Mouse (Mus musculus) stomach, postnatal 0 days (tissue): ENCODE data around the gene Mgll. TPM values are rescaled to one million over a fixed set of nuclear protein-coding genes. Genes with fewer than 3 reads are reported as not detected.

Experiments
- ATAC-seq: fragments of 200-750 bp; cut with Nextera tagmentation; 2 replicates; pipeline ENCODE4 v1.8.0; 2017; ENCODE audit not compliant: low FRiP score, low TSS enrichment
- DNase-seq: peaks from one replicate; pipeline ENCODE4 v3.0.0-alpha.2; 2016; ENCODE audit warnings: low spot score
- H3K27ac ChIP-seq: fragments of 300-500 bp; sonication (generic); replicated peaks from 2 replicates; pipeline ENCODE4 v1.5.1; 2014; ENCODE audit warnings: mild to moderate bottlenecking, control low read depth
- H3K27me3 ChIP-seq: fragments of 300-500 bp; sonication (generic); 2 replicates; pipeline ENCODE4 v1.6.1; 2014; ENCODE audit warnings: low read length; ENCODE audit not compliant: control insufficient read depth, insufficient read depth
- H3K36me3 ChIP-seq: fragments of 300-500 bp; sonication (generic); 2 replicates; pipeline ENCODE4 v1.6.1; 2014; ENCODE audit warnings: low read length, mixed read lengths; ENCODE audit not compliant: control insufficient read depth, insufficient read depth
- H3K4me1 ChIP-seq: fragments of 300-500 bp; sonication (generic); replicated peaks from 2 replicates; pipeline ENCODE4 v1.6.1; 2014; ENCODE audit warnings: antibody characterized with exemption; ENCODE audit not compliant: control insufficient read depth, insufficient read depth
- H3K4me2 ChIP-seq: fragments of 300-500 bp; sonication (generic); replicated peaks from 2 replicates; pipeline ENCODE4 v1.6.1; 2014; ENCODE audit warnings: low read depth, mild to moderate bottlenecking, control low read depth, moderate library complexity
- H3K4me3 ChIP-seq: fragments of 300-500 bp; sonication (generic); 2 replicates; pipeline ENCODE4 v1.5.1; 2014; ENCODE audit warnings: low read depth, low read length, control low read depth
- H3K9ac ChIP-seq: fragments of 300-500 bp; sonication (generic); 2 replicates; pipeline ENCODE4 v1.6.1; 2014; ENCODE audit warnings: mild to moderate bottlenecking, low read length, control low read depth, mixed read lengths
- H3K9me3 ChIP-seq: fragments of 300-500 bp; sonication (generic); 2 replicates; pipeline ENCODE4 v1.6.1; 2016; ENCODE audit warnings: low read length; ENCODE audit not compliant: control insufficient read depth
- CTCF ChIP-seq: IDR thresholded peaks from 2 replicates; pipeline ENCODE4 v1.5.1; 2016; ENCODE audit warnings: antibody characterized with exemption, low read depth, mild to moderate bottlenecking, moderate library complexity
- EP300 ChIP-seq: optimal IDR thresholded peaks from 2 replicates; pipeline ENCODE3; 2016; ENCODE audit warnings: antibody characterized with exemption
- WGBS: fragments of 180-500 bp; shearing (Covaris S2); extraction: QIAGEN DNeasy Blood & Tissue Kit; methylation state at CpG from one replicate; pipeline ENCODE4 v1.1.7; 2014; 5-methylcytosine and 5-hydroxymethylcytosine counted together
- polyA plus RNA-seq: library from polyadenylated mRNA; unstranded; fragments of >200 nt; fragmentation: Nextera tagmentation; extraction: Ambion mirVana; gene quantifications from 2 replicates; pipeline ENCODE4 v1.2.1, GENCODE M21; 2015

Mgll gene
- polyA plus RNA-seq, 1 experiment from 2014 or later, result 117 TPM

- DNase-seq (no peak), ATAC-seq (no peak)
- TF ChIP-seq EP300, result no peak
- no peak for TF ChIP-seq CTCF
- H3K36me3 ChIP-seq, result no peaks in the 10 kb centered on the region
- H3K4me3 ChIP-seq, result no peak overlapping the region
- H3K9me3 ChIP-seq, result no peaks in the 10 kb centered on the region
- H3K27me3 ChIP-seq, result no peaks in the 10 kb centered on the region
- H3K4me1 ChIP-seq, result peaks cover 3% of the 10 kb centered on the region; the same call in 1 of the 2 replicates
- no peak overlapping the region for H3K9ac ChIP-seq
- 0 out of 2 replicates have a peak overlapping the region, but pooled peaks have one; percentile 40 for H3K27ac ChIP-seq
- no peak overlapping the region for H3K4me2 ChIP-seq
- 62% methylated on average over 13 of the region's 13 CpGs for WGBS
These were observed 69.7 kb downstream of the Mgll start for GRCm38 (mm10) chr6:88793872-88794271.

DNA sequence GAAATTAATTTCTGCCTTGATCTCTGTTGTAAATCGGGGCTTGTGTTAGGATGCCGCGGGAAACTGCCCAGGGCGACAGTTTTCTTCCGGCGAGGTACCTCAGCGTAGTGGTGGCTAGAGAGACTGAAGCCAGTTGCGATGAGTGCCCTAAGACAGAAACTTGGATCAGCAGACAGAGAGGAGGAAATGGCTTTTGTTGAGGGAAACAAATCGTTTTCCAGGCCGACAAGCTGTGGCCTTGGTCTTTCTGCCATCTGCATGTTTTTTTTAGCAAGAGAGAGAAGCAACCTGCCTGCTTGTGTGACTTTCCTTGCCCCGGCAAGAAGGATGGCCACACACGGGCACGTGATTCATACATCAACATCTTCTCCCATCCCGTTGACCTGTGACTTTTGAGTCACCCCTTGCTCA is 70.4 kb downstream of the Mgll start:
- 61% methylated on average over 14 of the region's 14 CpGs for WGBS
- peaks cover 3% of the 10 kb centered on the region; the same call in 1 of the 2 replicates for H3K4me1 ChIP-seq
- no peak overlapping the region for H3K4me3 ChIP-seq
- H3K9ac ChIP-seq, result no peak overlapping the region
- DNase-seq (no peak), ATAC-seq (no peak)
- no peaks in the 10 kb centered on the region for H3K36me3 ChIP-seq
- H3K4me2 ChIP-seq, result no peak overlapping the region
- TF ChIP-seq CTCF (no peak), EP300 (no peak)
- H3K27me3 ChIP-seq, result no peaks in the 10 kb centered on the region
- no peaks in the 10 kb centered on the region for H3K9me3 ChIP-seq
- H3K27ac ChIP-seq, result 0 out of 2 replicates have a peak overlapping the region, but pooled peaks have one; percentile 35

- TF ChIP-seq CTCF (no peak), EP300 (no peak)
- WGBS, result 77% methylated on average over 7 of the region's 7 CpGs
- H3K36me3 ChIP-seq, result no peaks in the 10 kb centered on the region
- H3K4me2 ChIP-seq, result no peak overlapping the region
- ATAC-seq, result no peak
- no peaks in the 10 kb centered on the region for H3K9me3 ChIP-seq
- DNase-seq, result no peak
- H3K27me3 ChIP-seq, result no peaks in the 10 kb centered on the region
- H3K9ac ChIP-seq, result no peak overlapping the region
- H3K4me1 ChIP-seq, result no peaks in the 10 kb centered on the region
- H3K4me3 ChIP-seq, result no peak overlapping the region
- no peak overlapping the region for H3K27ac ChIP-seq
These were observed 76.0 kb downstream of the Mgll start for GRCm38 (mm10) chr6:88800191-88800590.

DNA sequence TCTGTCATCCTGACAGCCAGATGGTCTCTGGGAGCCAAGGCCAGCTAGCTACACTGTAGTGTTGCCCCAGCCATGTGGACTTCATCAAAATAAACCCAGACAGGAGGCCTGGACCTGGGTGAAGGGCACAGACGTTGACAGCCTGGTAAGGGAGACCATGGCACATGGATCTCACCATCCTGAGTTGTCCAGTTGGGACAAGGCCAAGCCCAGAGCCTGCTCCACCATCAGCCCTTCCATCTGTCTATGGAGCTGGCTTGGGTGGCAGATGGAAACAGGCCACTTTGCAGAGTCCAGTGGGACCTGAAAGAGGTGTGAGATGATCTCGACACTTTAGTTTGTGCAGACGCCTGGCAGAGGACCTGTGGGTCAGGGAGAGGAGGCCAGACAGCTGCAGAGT is 76.5 kb downstream of the Mgll start:
- TF ChIP-seq EP300 (no peak), CTCF (no peak)
- Histone ChIP-seq H3K4me2 (no peak overlapping the region), H3K27ac (no peak overlapping the region), H3K36me3 (no peaks in the 10 kb centered on the region), H3K27me3 (no peaks in the 10 kb centered on the region), H3K9ac (no peak overlapping the region), H3K4me1 (no peaks in the 10 kb centered on the region), H3K9me3 (no peaks in the 10 kb centered on the region), H3K4me3 (no peak overlapping the region)
- no peak for ATAC-seq
- DNase-seq, result no peak
- WGBS, result 25% methylated on average over 3 of the region's 3 CpGs

DNA sequence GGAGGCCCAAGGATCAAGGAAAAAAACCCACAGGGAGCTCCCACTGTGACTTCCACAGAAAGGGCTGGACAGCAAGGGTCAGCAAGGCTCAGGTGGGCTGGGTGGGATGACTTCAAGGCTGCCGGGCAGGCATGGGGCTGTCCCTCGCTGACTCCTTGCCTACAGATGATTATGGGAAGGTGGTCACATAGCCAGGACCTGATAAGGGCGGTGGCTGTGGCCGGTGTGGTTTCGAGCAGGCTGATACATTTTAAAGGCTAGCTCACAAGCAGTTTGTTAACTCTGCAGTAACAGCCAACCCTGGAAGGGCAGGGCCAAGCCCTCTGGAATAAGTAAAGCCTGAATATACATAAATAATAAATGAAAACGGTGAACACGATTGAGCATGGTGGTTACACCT is 78.8 kb downstream of the Mgll start:
- DNase-seq (no peak), ATAC-seq (no peak)
- Histone ChIP-seq H3K4me2 (no peak overlapping the region), H3K4me3 (no peak overlapping the region), H3K4me1 (no peaks in the 10 kb centered on the region), H3K27ac (no peak overlapping the region), H3K36me3 (no peaks in the 10 kb centered on the region), H3K9ac (no peak overlapping the region; the same call in 1 of the 2 replicates), H3K9me3 (no peaks in the 10 kb centered on the region), H3K27me3 (no peaks in the 10 kb centered on the region)
- WGBS, result 59% methylated on average over 7 of the region's 7 CpGs
- TF ChIP-seq CTCF, result no peak
- TF ChIP-seq EP300, result no peak

- Histone ChIP-seq H3K4me2 (no peak overlapping the region), H3K27ac (no peak overlapping the region; the same call in 1 of the 2 replicates), H3K9me3 (no peaks in the 10 kb centered on the region), H3K27me3 (no peaks in the 10 kb centered on the region), H3K9ac (no peak overlapping the region), H3K36me3 (no peaks in the 10 kb centered on the region), H3K4me1 (no peaks in the 10 kb centered on the region), H3K4me3 (no peak overlapping the region)
- ATAC-seq (peak; percentile 32; the same call in 1 of the 2 replicates), DNase-seq (no peak)
- 66% methylated on average over 4 of the region's 4 CpGs for WGBS
- TF ChIP-seq EP300 (no peak), CTCF (peak; percentile 22; the same call in 1 of the 2 replicates)
These were observed 79.9 kb downstream of the Mgll start for GRCm38 (mm10) chr6:88803957-88804695.
